In genomic region chr4:133469122-133469521, GRCm38 (mm10) we compare ENCODE assay signal across 9 mouse cellular contexts. TPM values are rescaled to one million over a fixed set of nuclear protein-coding genes. Genes with fewer than 3 reads are reported as not detected.
DNase-seq lines count a peak whose midpoint lies in the region; ATAC-seq and TF ChIP-seq lines count a peak whose summit lies in the region.
"Had no signal": no experiment of that assay in that cellular context is flagged by ENCODE, and none has a peak within 500 bp of the region (broad histone marks: within the 10 kb centered on the region; RNA-seq: fewer than 3 reads in every experiment).

No protein-coding gene starts in this region.

- H3K4me3 ChIP-seq in midbrain, embryonic 11.5 days (ENCODE audit: low read depth, low read length), result no peak overlapping the region
- no peak overlapping the region for H3K4me3 ChIP-seq in midbrain, postnatal 0 days (ENCODE audit: low read depth, low read length)

- peaks cover 3% of the 10 kb centered on the region; the same call in 1 of the 2 replicates for H3K9me3 ChIP-seq in midbrain, embryonic 11.5 days (ENCODE audit: control insufficient read depth, low read length)
- H3K9me3 ChIP-seq in midbrain, postnatal 0 days (ENCODE audit: low read length), result no peaks in the 10 kb centered on the region

- no peak overlapping the region for H3K9ac ChIP-seq in midbrain, embryonic 11.5 days (ENCODE audit: low read length)
- no peak overlapping the region for H3K9ac ChIP-seq in midbrain, postnatal 0 days (replicated peaks; ENCODE audit: low read length, poor library complexity, severe bottlenecking)

- TF ChIP-seq CTCF in midbrain, postnatal 0 days (IDR thresholded peaks at IDR 0.05), result no peak

- no peak overlapping the region for H3K4me2 ChIP-seq in midbrain, embryonic 11.5 days
- no peak overlapping the region for H3K4me2 ChIP-seq in midbrain, postnatal 0 days (ENCODE audit: low read depth, low read length, poor library complexity, severe bottlenecking)

- 17% methylated on average over 12 of the region's 12 CpGs for WGBS in midbrain, embryonic 11.5 days
- 21% methylated on average over 12 of the region's 12 CpGs for WGBS in midbrain, postnatal 0 days

- peak; percentile 66 for DNase-seq in gastrocnemius, adult 18-20 months (ENCODE audit: low spot score)
- DNase-seq in gastrocnemius, postnatal 10 days, result no peak
- peak; percentile 85 for DNase-seq in midbrain, embryonic 11.5 days (ENCODE audit: low spot score, missing footprints)
- no peak for DNase-seq in midbrain, postnatal 0 days (ENCODE audit: low spot score)
- DNase-seq in kidney, postnatal 36 days, result peak; percentile 38 to 45
- DNase-seq in B cell, adult 2 months, result no peak
- no peak for DNase-seq in urinary bladder, postnatal 14 days (ENCODE audit: low spot score)
- DNase-seq in frontal cortex, adult 2 months (ENCODE audit: extremely low spot score in 1 of 2, low spot score in 1 of 2), result no peak

- peaks cover 4% of the 10 kb centered on the region for H3K4me1 ChIP-seq in midbrain, embryonic 11.5 days (ENCODE audit: control insufficient read depth, insufficient read depth, low read length)
- H3K4me1 ChIP-seq in midbrain, postnatal 0 days (ENCODE audit: insufficient read depth, low read length), result 0 out of 2 replicates have a peak, but pooled peaks cover 4% of the 10 kb centered on the region

- no peak overlapping the region for H3K27ac ChIP-seq in midbrain, embryonic 11.5 days (ENCODE audit: low read depth, low read length)
- H3K27ac ChIP-seq in midbrain, postnatal 0 days (ENCODE audit: low read depth, low read length), result no peak overlapping the region

- H3K36me3 ChIP-seq in midbrain, embryonic 11.5 days (ENCODE audit: control insufficient read depth, insufficient read depth, low read length), result no peaks in the 10 kb centered on the region
- no peaks in the 10 kb centered on the region for H3K36me3 ChIP-seq in midbrain, postnatal 0 days (ENCODE audit: insufficient read depth, low read length)

- peaks cover 10% of the 10 kb centered on the region for H3K27me3 ChIP-seq in midbrain, embryonic 11.5 days (ENCODE audit: control insufficient read depth, insufficient read depth, low read length)
- peaks cover 10% of the 10 kb centered on the region for H3K27me3 ChIP-seq in midbrain, postnatal 0 days (ENCODE audit: insufficient read depth, low read length)

- ATAC-seq in midbrain, embryonic 11.5 days (ENCODE audit: low FRiP score), result no peak
- ATAC-seq in midbrain, postnatal 0 days (ENCODE audit: low FRiP score), result no peak

RNA-seq across cellular contexts. Expression of gene Tent5b, which starts 10.8 kb away (rescaled TPM):
- 1 to 10 TPM; 1.1 to 2.2 TPM for total RNA-seq in gastrocnemius, adult 18-20 months (2021)
- under 1 TPM; 0.18 to 0.38 TPM for total RNA-seq in gastrocnemius, postnatal 10 days (2021)
- polyA plus RNA-seq in midbrain, embryonic 11.5 days (2014; fragmentation: Nextera tagmentation; extraction: Ambion mirVana), result 0.22 and 0.53 TPM in 2 replicates
- total RNA-seq in midbrain, postnatal 0 days (2014; rRNA removed), result 0.77 and 1.2 TPM in 2 replicates
- polyA plus RNA-seq in midbrain, postnatal 0 days (2015; fragmentation: Nextera tagmentation; extraction: Ambion mirVana), result 0.27 and 0.49 TPM in 2 replicates
- 0.08 TPM in 2 replicates for polyA plus RNA-seq in frontal cortex, adult 2 months (2012; rRNA removed)

RNA-seq across cellular contexts. Expression of gene Trnp1, which starts 29.2 kb away (rescaled TPM):
- 1 to 10 TPM; 1.1 to 1.3 TPM for total RNA-seq in gastrocnemius, adult 18-20 months (2021)
- 1 to 10 TPM; 2.2 to 2.7 TPM for total RNA-seq in gastrocnemius, postnatal 10 days (2021)
- polyA plus RNA-seq in midbrain, embryonic 11.5 days (2014; fragmentation: Nextera tagmentation; extraction: Ambion mirVana), result 1.5 TPM in 2 replicates
- total RNA-seq in midbrain, postnatal 0 days (2014; rRNA removed), result 45.2 and 52.2 TPM in 2 replicates
- 15.2 and 17.5 TPM in 2 replicates for polyA plus RNA-seq in midbrain, postnatal 0 days (2015; fragmentation: Nextera tagmentation; extraction: Ambion mirVana)
- polyA plus RNA-seq in frontal cortex, adult 2 months (2012; rRNA removed), result 134 and 162 TPM in 2 replicates

RNA-seq across cellular contexts. Expression of gene Kdf1, which starts 49.6 kb away (rescaled TPM):
- total RNA-seq in gastrocnemius, adult 18-20 months (2021), result not detected
- not detected for total RNA-seq in gastrocnemius, postnatal 10 days (2021)
- 0.15 and 0.51 TPM in 2 replicates for polyA plus RNA-seq in midbrain, embryonic 11.5 days (2014; fragmentation: Nextera tagmentation; extraction: Ambion mirVana)
- total RNA-seq in midbrain, postnatal 0 days (2014; rRNA removed), result 0.47 and 2.0 TPM in 2 replicates
- polyA plus RNA-seq in midbrain, postnatal 0 days (2015; fragmentation: Nextera tagmentation; extraction: Ambion mirVana), result 0.77 and 1.2 TPM in 2 replicates
- polyA plus RNA-seq in frontal cortex, adult 2 months (2012; rRNA removed), result 0.14 and 0.50 TPM in 2 replicates
- total RNA-seq: heart, adult 18-20 months had no signal

Comparison
In these comparisons a context has a peak if more than half of its experiments do, and no peak if none do; other contexts are left out.
1. DNase-seq: peak in gastrocnemius, adult 18-20 months (single experiment), midbrain, embryonic 11.5 days (single experiment) and kidney, postnatal 36 days (2 of 2); none in gastrocnemius, postnatal 10 days (single experiment), midbrain, postnatal 0 days (single experiment), B cell, adult 2 months (0 of 2), urinary bladder, postnatal 14 days (single experiment) and frontal cortex, adult 2 months (0 of 2).
2. RNA of gene Trnp1, which starts 29.2 kb away (total RNA-seq): 45.2 to 52.2 TPM in midbrain, postnatal 0 days; 2.2 to 2.7 TPM in gastrocnemius, postnatal 10 days and 1.1 to 1.3 TPM in gastrocnemius, adult 18-20 months; every median in the first group is over 10 times any median in the second.